Mouse (Mus musculus): Measurements from ENCODE around the gene Pard3b.

- no peak for TF ChIP-seq CTCF (IDR thresholded peaks at IDR 0.05; ENCODE audit: extremely low read depth, insufficient read depth, insufficient read length, insufficient replicate concordance)
- no peak for TF ChIP-seq POLR2A (IDR thresholded peaks at IDR 0.05; ENCODE audit: low read depth, low read length)
Measured at GRCm38 (mm10) chr1:62425369-62425768, 786.7 kb downstream of the Pard3b start.

Data from spleen, adult 2 months (tissue).